Mouse (Mus musculus) kidney, adult 2 months (tissue): Measurements from ENCODE around the gene Atp6v1c2.

ENCODE experiments used
- CTCF ChIP-seq: fragments of 200-500 bp; conservative IDR thresholded peaks from 2 replicates; pipeline ENCODE4 v1.5.1; 2011; ENCODE audit warnings: low read depth, mild to moderate bottlenecking, control low read depth, low read length, moderate library complexity, mixed read lengths; ENCODE audit not compliant: insufficient read depth, insufficient read length
- POLR2A ChIP-seq: fragments of 200-500 bp; IDR thresholded peaks from one replicate; pipeline ENCODE4 v1.6.1; 2011; ENCODE audit warnings: low read depth, low read length, control low read depth

DNA sequence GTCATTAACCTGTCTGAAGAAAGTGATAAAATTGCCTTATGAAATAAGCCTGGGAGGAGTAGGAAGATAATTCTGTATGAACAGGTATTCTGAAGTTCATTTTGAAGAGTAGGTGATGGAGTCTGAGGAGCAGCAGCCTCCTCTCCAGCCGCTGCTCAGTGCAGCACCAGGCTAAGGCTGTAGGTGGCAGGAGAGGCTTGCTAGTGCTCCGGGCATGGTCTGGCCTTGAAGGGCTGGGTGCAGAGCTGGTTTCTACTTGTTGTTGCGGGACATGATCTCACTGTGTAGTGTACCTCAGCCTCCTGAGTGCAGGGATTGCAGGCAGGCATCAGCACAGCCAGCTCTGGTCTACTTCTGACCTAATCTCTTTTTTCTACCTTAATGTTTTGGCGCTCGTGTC is 37.8 kb upstream of the Atp6v1c2 start:
- TF ChIP-seq POLR2A (no peak), CTCF (peak; percentile 90)
